Mouse (Mus musculus) neural tube, embryonic 13.5 days (tissue): ENCODE data around the gene Gm20441. TPM values are rescaled to one million over a fixed set of nuclear protein-coding genes. Genes with fewer than 3 reads are reported as not detected.

ENCODE experiments used
- ATAC-seq: fragments of 200-750 bp; cut with Nextera tagmentation; 2 replicates; pipeline ENCODE4 v1.8.0; 2017; ENCODE audit warnings: low read depth, mild to moderate bottlenecking, moderate TSS enrichment, moderate library complexity
- H3K27ac ChIP-seq: fragments of 300-500 bp; sonication (generic); replicated peaks from 2 replicates; pipeline ENCODE4 v1.5.1; 2015; ENCODE audit warnings: moderate library complexity, mild to moderate bottlenecking, inconsistent platforms
- H3K27me3 ChIP-seq: fragments of 300-500 bp; sonication (generic); 2 replicates; pipeline ENCODE4 v1.6.1; 2015; ENCODE audit warnings: mild to moderate bottlenecking, inconsistent platforms
- H3K36me3 ChIP-seq: fragments of 300-500 bp; sonication (generic); 2 replicates; pipeline ENCODE4 v1.6.1; 2015; ENCODE audit warnings: mild to moderate bottlenecking, inconsistent platforms
- H3K4me1 ChIP-seq: fragments of 300-500 bp; sonication (generic); replicated peaks from 2 replicates; pipeline ENCODE4 v1.6.1; 2015; ENCODE audit warnings: inconsistent platforms
- H3K4me2 ChIP-seq: fragments of 300-500 bp; sonication (generic); 2 replicates; pipeline ENCODE4 v1.6.1; 2015; ENCODE audit warnings: inconsistent platforms, mild to moderate bottlenecking, moderate library complexity
- H3K4me3 ChIP-seq: fragments of 300-500 bp; sonication (generic); 2 replicates; pipeline ENCODE4 v1.5.1; 2015; ENCODE audit warnings: mild to moderate bottlenecking, inconsistent platforms
- H3K9ac ChIP-seq: fragments of 300-500 bp; sonication (generic); 2 replicates; pipeline ENCODE4 v1.6.1; 2015; ENCODE audit warnings: moderate library complexity, mild to moderate bottlenecking, inconsistent platforms
- H3K9me3 ChIP-seq: fragments of 300-500 bp; sonication (generic); 2 replicates; pipeline ENCODE4 v1.6.1; 2016; ENCODE audit warnings: inconsistent platforms
- WGBS: fragments of 180-500 bp; shearing (Covaris S2); methylation state at CpG from one replicate; pipeline ENCODE4 v1.1.7; 2015; 5-methylcytosine and 5-hydroxymethylcytosine counted together
- polyA plus RNA-seq: library from polyadenylated mRNA; unstranded; fragments of >200 nt; fragmentation: Nextera tagmentation; extraction: Ambion mirVana; gene quantifications from 2 replicates; pipeline ENCODE4 v1.2.1, GENCODE M21; 2015

The Gm20441 gene
- not detected in 2 replicates for polyA plus RNA-seq

DNA sequence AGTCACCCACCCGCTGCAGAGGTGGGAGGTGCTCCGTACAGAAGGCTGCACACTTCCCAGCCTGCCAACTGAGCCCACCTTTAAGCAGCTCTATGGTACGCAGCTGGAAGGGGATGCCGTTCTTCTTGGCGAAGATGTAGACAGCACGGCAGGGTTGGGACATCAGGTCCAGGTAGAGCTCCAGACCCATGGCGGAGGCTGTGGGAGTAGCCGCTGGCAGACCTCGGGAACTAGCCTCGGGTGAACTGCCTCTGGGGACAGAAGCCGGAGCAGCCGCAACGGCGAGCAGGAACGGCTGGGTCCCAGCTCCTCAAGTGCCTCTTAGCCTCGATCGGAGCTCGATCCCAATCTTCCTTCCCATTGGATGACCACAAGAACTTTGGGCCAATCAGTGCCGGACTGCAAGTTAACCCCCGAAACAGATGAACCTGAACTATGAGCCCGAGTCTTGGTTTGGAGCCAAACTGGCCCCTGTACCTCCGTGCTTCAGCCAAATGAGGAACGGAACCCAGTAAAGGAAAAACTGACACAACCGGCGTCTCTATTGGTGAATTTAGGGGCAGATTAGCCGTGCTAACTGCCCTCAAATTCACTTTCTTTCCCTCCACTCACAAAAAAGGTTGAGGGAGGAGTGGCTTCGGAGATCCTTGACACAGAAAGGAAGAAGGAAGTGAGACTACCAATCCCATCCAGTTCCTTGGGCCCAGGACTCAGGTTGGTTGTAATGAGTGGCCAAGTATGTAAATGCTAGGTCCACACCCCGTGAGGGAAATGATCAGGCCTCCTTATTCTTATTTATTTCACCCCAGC lies at the start of gene Gm20441, which contains the start of gene Gstt3:
Gene Gm20441, minus strand, starts transcription at position 186 of the 810 bp plus-strand sequence.
Gene Gstt3, minus strand, starts transcription at position 646 of the 810 bp plus-strand sequence.
- Histone ChIP-seq H3K9ac (peak within 1 kb of the TSS; percentile 67), H3K4me3 (peak within 1 kb of the TSS; percentile 38), H3K27ac (no peak within 1 kb of the TSS), H3K27me3 (peaks cover 56% of the 10 kb centered on the region), H3K4me1 (peaks cover 10% of the 10 kb centered on the region), H3K36me3 (no peaks in the 10 kb centered on the region), H3K9me3 (no peaks in the 10 kb centered on the region), H3K4me2 (peak within 1 kb of the TSS; percentile 71)
- no peak for ATAC-seq
- WGBS, result 1% methylated on average over 28 of the region's 28 CpGs

DNA sequence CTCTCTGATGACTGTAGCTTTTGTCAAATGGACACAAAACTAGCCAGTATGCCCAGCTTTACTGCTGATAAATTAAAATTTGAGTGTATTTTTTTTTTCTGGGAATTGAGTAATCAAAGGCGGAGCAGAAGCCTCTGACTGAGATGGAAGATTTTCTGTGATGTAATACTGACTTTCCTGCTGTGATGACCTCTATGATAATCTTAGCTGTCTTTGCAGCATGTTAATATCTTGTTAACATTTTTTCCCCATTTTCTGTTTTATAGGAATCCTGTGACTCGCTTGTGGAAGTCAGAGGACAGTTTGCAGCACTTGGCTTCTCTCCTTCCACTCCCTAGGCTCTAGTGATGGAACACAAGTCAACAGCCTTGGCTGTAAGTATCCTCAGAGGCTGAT lies 49.5 kb upstream of the Gm20441 start:
- ATAC-seq, result no peak
- H3K4me3 ChIP-seq, result no peak overlapping the region
- 90% methylated on average over 2 of the region's 2 CpGs for WGBS
- no peak overlapping the region for H3K27ac ChIP-seq
- no peak overlapping the region for H3K4me2 ChIP-seq
- no peak overlapping the region for H3K9ac ChIP-seq
- H3K36me3 ChIP-seq, result no peaks in the 10 kb centered on the region
- peaks cover 31% of the 10 kb centered on the region for H3K27me3 ChIP-seq
- peaks cover 20% of the 10 kb centered on the region for H3K4me1 ChIP-seq
- no peaks in the 10 kb centered on the region for H3K9me3 ChIP-seq

DNA sequence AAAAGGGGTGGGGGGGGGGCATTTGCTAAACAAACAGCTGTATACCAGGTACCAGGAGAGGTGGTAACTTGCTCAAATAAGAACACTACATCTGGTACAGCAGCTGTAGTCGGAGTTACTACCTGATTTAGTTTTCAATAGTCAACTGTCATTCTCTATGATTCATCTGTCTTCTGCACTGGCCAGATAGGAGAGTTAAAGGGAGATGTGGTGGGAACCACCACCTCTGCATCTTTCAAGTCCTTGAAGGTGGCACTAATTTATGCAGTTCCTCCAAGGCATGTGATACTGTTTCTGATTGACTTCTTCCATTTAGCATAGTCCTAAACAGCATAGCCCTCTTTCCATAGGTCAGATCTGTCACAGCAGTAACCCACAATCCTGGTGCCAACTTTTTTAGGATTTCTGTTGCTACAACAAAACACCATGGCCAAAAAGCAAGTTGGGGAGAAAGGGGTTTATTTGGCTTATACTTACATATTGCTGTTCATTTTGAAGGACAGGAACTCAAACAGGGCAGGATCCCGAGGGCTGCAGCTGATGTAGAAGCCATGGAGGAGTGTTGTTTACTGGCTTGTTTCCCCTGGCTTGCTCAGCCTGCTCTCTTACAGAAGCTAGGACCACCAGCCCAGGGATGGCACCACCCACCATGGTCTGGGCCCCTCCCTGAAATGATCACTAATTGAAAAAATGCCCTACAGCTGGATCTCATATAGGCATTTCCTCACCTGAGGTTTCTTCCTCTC lies 48.9 kb upstream of the Gm20441 start:
- no peaks in the 10 kb centered on the region for H3K9me3 ChIP-seq
- H3K27me3 ChIP-seq, result peaks cover 25% of the 10 kb centered on the region
- no peak overlapping the region for H3K9ac ChIP-seq
- H3K4me2 ChIP-seq, result no peak overlapping the region
- no peak for ATAC-seq
- WGBS, result 84% methylated on average over 2 of the region's 2 CpGs
- H3K27ac ChIP-seq, result no peak overlapping the region
- peaks cover 15% of the 10 kb centered on the region for H3K4me1 ChIP-seq
- H3K36me3 ChIP-seq, result no peaks in the 10 kb centered on the region
- no peak overlapping the region for H3K4me3 ChIP-seq

DNA sequence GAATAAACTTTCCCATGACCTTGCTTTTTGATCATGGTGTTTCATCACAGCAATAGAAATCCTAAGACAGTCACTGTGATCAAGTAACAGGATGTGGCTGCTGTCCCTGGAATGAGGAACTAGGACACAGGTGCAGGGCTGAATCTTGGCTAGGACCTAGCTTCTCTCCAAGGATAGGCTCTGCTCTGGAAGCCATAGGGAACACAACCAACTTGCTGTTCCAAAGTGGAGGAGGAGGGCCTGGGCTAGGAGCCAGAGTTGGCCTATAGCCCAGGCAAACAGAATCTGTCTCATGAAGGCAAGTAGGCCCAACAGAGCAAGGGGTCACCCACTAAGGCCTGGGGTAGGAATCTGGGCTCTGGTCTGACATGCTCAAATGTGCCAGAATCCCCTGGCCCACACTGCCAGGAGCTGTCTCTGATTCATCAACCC lies 47.8 kb upstream of the Gm20441 start:
- no peaks in the 10 kb centered on the region for H3K36me3 ChIP-seq
- no peaks in the 10 kb centered on the region for H3K9me3 ChIP-seq
- peaks cover 14% of the 10 kb centered on the region for H3K27me3 ChIP-seq
- H3K4me2 ChIP-seq, result no peak overlapping the region
- no peak overlapping the region for H3K27ac ChIP-seq
- H3K4me1 ChIP-seq, result peaks cover 3% of the 10 kb centered on the region
- H3K9ac ChIP-seq, result no peak overlapping the region
- no peak overlapping the region for H3K4me3 ChIP-seq
- ATAC-seq, result no peak

DNA sequence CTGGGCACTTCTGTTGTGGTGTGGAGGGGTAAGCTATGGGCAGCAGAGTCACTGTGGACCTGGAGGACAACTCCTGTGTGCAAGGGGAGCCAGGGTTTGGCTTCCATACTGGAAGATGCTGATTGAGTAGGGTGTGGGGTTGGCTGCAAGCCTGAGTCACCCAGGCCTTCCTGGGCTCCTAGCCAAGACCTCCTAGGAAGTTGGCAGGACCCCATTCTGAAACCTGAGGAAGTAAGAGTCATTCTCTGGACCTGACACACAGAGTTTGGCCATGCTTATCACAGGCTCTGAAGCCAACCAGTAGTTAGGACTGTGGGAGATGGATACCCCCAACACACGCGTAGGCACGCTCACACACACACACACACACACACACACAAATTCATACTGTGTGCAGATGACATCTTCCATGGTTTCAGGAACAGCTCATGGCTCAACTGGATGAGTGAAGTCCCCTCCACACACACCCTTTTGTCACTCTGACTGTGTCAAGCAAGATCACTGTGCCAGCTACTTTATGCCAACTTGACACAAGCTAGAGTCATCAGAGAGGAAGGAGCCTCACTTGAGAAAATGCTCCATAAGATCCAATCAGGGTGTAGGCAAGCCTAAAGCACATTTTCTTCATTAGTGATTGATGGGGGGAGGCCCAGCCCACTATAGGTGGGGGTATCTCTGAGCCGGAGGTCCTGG lies 47.1 kb upstream of the Gm20441 start:
- H3K36me3 ChIP-seq, result no peaks in the 10 kb centered on the region
- no peak overlapping the region for H3K4me2 ChIP-seq
- no peak for ATAC-seq
- no peaks in the 10 kb centered on the region for H3K4me1 ChIP-seq
- no peak overlapping the region for H3K9ac ChIP-seq
- H3K4me3 ChIP-seq, result no peak overlapping the region
- H3K27me3 ChIP-seq, result peaks cover 6% of the 10 kb centered on the region; the same call in 1 of the 2 replicates
- 95% methylated on average over 4 of the region's 4 CpGs for WGBS
- no peak overlapping the region for H3K27ac ChIP-seq
- H3K9me3 ChIP-seq, result no peaks in the 10 kb centered on the region

DNA sequence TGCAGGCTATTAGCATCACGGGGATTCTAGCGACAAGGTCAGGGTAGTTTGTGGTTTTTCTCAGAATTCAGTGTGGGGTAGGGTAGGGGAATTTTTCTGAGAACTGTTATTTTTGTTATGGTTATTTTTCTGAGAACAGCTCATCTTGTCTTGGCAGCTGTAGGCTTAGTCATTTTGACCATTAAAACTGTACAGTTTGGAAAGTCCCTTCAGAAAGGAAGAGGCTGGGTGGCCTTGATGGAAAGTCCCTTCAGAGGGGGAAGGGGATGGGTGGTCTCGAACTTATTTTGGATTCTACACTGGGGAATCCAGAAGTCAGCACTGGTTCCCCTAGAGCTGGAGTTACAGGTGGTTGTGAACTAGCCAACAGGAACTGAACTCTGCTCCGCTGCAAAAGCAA lies 43.8 kb upstream of the Gm20441 start:
- no peaks in the 10 kb centered on the region for H3K9me3 ChIP-seq
- ATAC-seq, result no peak
- no peak overlapping the region for H3K27ac ChIP-seq
- no peak overlapping the region for H3K4me3 ChIP-seq
- H3K4me2 ChIP-seq, result no peak overlapping the region
- no peaks in the 10 kb centered on the region for H3K4me1 ChIP-seq
- H3K9ac ChIP-seq, result no peak overlapping the region
- no peaks in the 10 kb centered on the region for H3K36me3 ChIP-seq
- 90% methylated on average over 4 of the region's 4 CpGs for WGBS
- no peaks in the 10 kb centered on the region for H3K27me3 ChIP-seq

DNA sequence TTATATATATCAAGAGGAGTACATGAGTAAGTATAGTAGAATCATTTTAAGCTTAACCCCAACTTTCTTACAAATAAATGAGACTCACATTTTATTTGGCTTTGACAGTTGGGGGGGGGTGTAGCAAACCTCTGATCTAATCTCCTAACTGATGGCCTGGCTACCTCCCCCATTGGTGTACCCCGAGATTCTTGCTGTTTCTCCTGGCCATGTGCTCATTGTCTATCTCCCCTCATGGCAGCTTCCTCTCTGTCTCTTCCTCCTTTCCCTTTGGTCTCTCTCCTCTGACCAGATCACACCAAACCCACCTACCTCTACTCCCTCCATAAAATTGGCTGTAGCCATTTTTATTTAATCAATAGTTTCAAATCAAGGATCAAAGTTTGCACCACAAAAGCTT lies 43.0 kb upstream of the Gm20441 start:
- H3K4me2 ChIP-seq, result no peak overlapping the region
- no peaks in the 10 kb centered on the region for H3K4me1 ChIP-seq
- no peak overlapping the region for H3K27ac ChIP-seq
- no peak overlapping the region for H3K4me3 ChIP-seq
- no peaks in the 10 kb centered on the region for H3K36me3 ChIP-seq
- no peaks in the 10 kb centered on the region for H3K27me3 ChIP-seq
- WGBS, result 92% methylated on average over 1 of the region's 1 CpGs
- no peak overlapping the region for H3K9ac ChIP-seq
- no peak for ATAC-seq
- no peaks in the 10 kb centered on the region for H3K9me3 ChIP-seq

DNA sequence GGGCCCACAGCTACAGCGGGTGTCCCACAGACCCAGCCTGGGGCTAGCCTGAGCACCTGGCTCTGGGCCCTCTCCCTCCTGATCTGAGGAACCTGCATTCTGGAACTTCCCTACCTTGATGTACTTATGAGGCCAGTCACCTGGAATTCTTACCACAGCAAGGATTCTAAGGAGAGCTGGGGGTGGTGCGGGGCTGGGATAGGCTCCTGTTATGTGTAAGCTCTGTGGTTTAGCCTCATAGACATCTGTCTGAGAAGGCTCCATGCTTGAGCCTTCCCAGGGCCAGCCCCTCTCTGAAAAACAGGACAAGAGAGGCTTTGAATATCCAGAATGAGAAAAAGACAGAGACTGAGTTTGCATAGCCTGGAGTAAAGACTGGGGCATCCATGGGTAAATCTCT lies 41.7 kb upstream of the Gm20441 start, which contains the start of gene Gstt4:
Gene Gstt4, minus strand, starts transcription at position 101 of the 400 bp plus-strand sequence.
- Histone ChIP-seq H3K9me3 (no peaks in the 10 kb centered on the region), H3K27me3 (no peaks in the 10 kb centered on the region), H3K4me1 (no peaks in the 10 kb centered on the region), H3K4me3 (no peak within 1 kb of the TSS), H3K36me3 (no peaks in the 10 kb centered on the region), H3K9ac (no peak within 1 kb of the TSS), H3K27ac (no peak within 1 kb of the TSS), H3K4me2 (no peak within 1 kb of the TSS)
- 96% methylated on average over 2 of the region's 2 CpGs for WGBS
- ATAC-seq, result no peak

DNA sequence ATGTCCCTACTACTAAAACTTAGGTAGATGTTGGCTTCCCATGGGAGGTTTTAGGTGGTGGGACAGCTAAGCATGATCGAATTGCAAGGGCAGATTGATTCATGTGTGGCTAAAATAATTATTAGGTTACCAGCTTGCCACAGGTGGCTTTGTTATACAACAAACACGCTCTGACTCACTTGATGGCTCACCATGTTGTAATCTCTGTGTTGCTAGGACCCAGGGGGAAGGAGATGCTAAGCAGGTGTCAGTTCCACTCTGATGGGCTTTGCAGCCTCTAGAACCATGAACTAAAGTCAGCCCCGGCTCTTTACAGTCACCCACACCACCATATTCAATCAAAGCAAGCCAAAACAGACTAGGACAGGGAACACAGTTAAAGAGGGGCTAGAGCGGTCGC lies 39.1 kb upstream of the Gm20441 start:
- no peaks in the 10 kb centered on the region for H3K9me3 ChIP-seq
- H3K27ac ChIP-seq, result no peak overlapping the region
- H3K4me2 ChIP-seq, result no peak overlapping the region
- no peaks in the 10 kb centered on the region for H3K36me3 ChIP-seq
- WGBS, result 85% methylated on average over 5 of the region's 5 CpGs
- no peak overlapping the region for H3K4me3 ChIP-seq
- no peaks in the 10 kb centered on the region for H3K4me1 ChIP-seq
- ATAC-seq, result no peak
- H3K27me3 ChIP-seq, result no peaks in the 10 kb centered on the region
- H3K9ac ChIP-seq, result no peak overlapping the region

DNA sequence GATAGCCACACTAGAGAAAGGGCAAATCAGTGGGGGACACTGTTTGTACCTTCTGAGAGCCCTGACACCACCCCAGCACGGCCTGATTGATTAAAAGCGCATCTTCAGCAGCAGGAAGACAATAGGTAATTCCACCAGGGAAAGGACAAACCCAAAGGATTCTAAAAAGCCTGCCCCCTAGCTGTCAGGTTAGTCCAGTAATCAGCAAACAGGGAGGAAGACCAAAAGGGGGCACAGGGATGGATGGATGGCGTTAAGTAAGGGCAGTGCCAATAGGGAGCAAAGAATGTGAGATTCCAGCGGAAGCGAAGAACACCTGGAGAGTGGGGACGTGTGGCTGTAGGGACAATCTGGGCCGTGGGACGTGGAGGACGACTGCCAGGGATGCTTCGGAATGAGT lies 37.9 kb upstream of the Gm20441 start:
- no peak overlapping the region for H3K9ac ChIP-seq
- H3K4me3 ChIP-seq, result no peak overlapping the region
- 69% methylated on average over 10 of the region's 10 CpGs for WGBS
- H3K4me2 ChIP-seq, result no peak overlapping the region
- no peak overlapping the region for H3K27ac ChIP-seq
- ATAC-seq, result no peak
- H3K9me3 ChIP-seq, result no peaks in the 10 kb centered on the region
- H3K4me1 ChIP-seq, result no peaks in the 10 kb centered on the region
- H3K36me3 ChIP-seq, result no peaks in the 10 kb centered on the region
- no peaks in the 10 kb centered on the region for H3K27me3 ChIP-seq

DNA sequence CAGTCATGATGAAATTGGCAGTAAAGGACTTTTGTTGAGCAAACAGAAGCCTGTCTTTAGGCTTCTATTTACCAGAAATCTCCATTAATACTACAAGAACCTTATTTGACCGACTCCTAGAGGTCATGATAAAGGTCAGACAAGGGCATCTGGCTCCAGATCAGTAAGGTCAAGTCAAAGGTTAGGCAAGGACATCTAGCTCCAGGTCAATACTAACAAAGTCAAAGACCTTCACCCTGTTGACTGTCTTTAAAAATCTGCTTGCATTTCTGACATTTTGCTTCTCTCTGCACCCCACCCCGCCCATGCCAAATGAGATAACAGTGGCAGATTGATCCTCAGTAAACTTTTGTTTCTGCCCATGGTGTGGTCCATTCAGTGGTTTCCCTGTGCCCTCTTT lies 23.5 kb upstream of the Gm20441 start:
- 72% methylated on average over 2 of the region's 2 CpGs for WGBS
- Histone ChIP-seq H3K4me2 (no peak overlapping the region), H3K27ac (no peak overlapping the region), H3K9me3 (no peaks in the 10 kb centered on the region), H3K27me3 (no peaks in the 10 kb centered on the region), H3K9ac (no peak overlapping the region), H3K36me3 (no peaks in the 10 kb centered on the region), H3K4me3 (no peak overlapping the region), H3K4me1 (no peaks in the 10 kb centered on the region)
- ATAC-seq, result no peak

DNA sequence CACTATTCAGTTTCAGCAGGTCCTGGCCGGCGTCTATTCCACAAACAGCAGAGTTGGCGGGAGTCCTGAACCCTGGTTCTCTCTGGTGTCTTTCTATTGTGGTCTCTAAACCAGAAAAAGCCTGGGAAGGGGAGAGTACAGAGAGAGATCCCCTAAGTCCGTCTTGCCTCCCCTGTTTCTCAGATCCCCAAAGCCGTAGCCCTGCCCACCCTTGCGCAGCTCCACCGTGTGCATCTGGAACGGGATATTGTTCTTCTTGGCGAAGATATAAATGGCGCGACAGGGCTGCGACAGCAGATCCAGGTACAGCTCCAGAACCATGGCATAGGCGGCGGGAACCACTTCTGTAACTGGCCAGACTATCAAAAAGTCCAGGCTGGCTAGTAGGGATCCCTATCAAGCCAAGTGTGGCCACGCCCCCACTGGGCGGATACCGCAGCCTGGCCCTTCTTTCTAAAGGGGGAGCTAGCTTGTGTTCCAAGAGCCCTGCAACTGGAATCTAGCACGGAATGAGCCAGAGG lies 17.5 kb upstream of the Gm20441 start, which contains the start of gene Gstt1:
Gene Gstt1, minus strand, starts transcription at position 409 of the 521 bp plus-strand sequence.
- Histone ChIP-seq H3K36me3 (no peaks in the 10 kb centered on the region), H3K4me2 (peak within 1 kb of the TSS; percentile 71), H3K4me1 (peaks cover 22% of the 10 kb centered on the region), H3K27ac (no peak within 1 kb of the TSS), H3K27me3 (peaks cover 22% of the 10 kb centered on the region), H3K9ac (peak within 1 kb of the TSS; percentile 56), H3K4me3 (peak within 1 kb of the TSS; percentile 36), H3K9me3 (no peaks in the 10 kb centered on the region)
- peak; percentile 60; the same call in 1 of the 2 replicates for ATAC-seq
- WGBS, result 2% methylated on average over 18 of the region's 18 CpGs
